Mouse (Mus musculus) MEL (cell line): ENCODE results near the gene Myl6b. TPM values are rescaled to one million over a fixed set of nuclear protein-coding genes. Genes with fewer than 3 reads are reported as not detected.

ENCODE experiments used
- DNase-seq: peaks from one replicate; pipeline ENCODE4 v3.0.0; 2011; ENCODE audit warnings: low read depth, low spot score
- H3K27ac ChIP-seq: 2 replicates; pipeline ENCODE4 v1.5.1; 2012; ENCODE audit warnings: low read depth, mild to moderate bottlenecking, control low read depth, low read length, moderate library complexity; ENCODE audit not compliant: control insufficient read depth
- H3K27me3 ChIP-seq, 2 experiments: fragments of 150-350 bp in 1 of 2; sonication (generic) in 1 of 2; 2 replicates each; pipeline ENCODE4 v1.6.1; 2012; ENCODE audit warnings: low read length in 2 of 2, mild to moderate bottlenecking in 2 of 2, improper control_type of control experiment in 1 of 2, moderate library complexity in 1 of 2; ENCODE audit not compliant: insufficient read depth in 2 of 2, control insufficient read depth in 1 of 2
- H3K36me3 ChIP-seq, 2 experiments: 2 replicates each; pipeline ENCODE4 v1.6.1; 2012 to 2014; ENCODE audit warnings: low read length in 2 of 2, improper control_type of control experiment in 1 of 2, inconsistent platforms in 1 of 2, mild to moderate bottlenecking in 1 of 2; ENCODE audit not compliant: insufficient read depth in 2 of 2, control insufficient read depth in 1 of 2
- H3K4me1 ChIP-seq, 2 experiments: fragments of 150-350 bp in 1 of 2; sonication (generic) in 1 of 2; 2 replicates each; pipeline ENCODE4 v1.6.1; 2012; ENCODE audit warnings: low read length in 2 of 2, improper control_type of control experiment in 1 of 2, mild to moderate bottlenecking in 1 of 2; ENCODE audit not compliant: insufficient read depth in 2 of 2, control insufficient read depth in 1 of 2
- H3K4me3 ChIP-seq, 2 experiments: fragments of 150-350 bp in 1 of 2; sonication (generic) in 1 of 2; 2 replicates each; pipeline ENCODE4 v1.5.1; 2012; ENCODE audit warnings: low read depth in 2 of 2, low read length in 2 of 2, mild to moderate bottlenecking in 2 of 2, moderate library complexity in 2 of 2, control low read depth in 1 of 2, improper control_type of control experiment in 1 of 2; ENCODE audit not compliant: control insufficient read depth in 1 of 2, insufficient read depth in 1 of 2
- H3K79me2 ChIP-seq: 2 replicates; pipeline ENCODE4 v1.6.1; 2012; ENCODE audit warnings: mild to moderate bottlenecking, low read length, moderate library complexity; ENCODE audit not compliant: control insufficient read depth, poor library complexity, insufficient read depth
- H3K9ac ChIP-seq: 2 replicates; pipeline ENCODE4 v1.6.1; 2012; ENCODE audit warnings: low read depth, mild to moderate bottlenecking, control low read depth, low read length, moderate library complexity; ENCODE audit not compliant: control insufficient read depth, poor library complexity, severe bottlenecking
- H3K9me3 ChIP-seq: fragments of 150-350 bp; sonication (generic); replicated peaks from 2 replicates; pipeline ENCODE4 v1.6.1; 2012; ENCODE audit warnings: mild to moderate bottlenecking, low read length, improper control_type of control experiment, moderate library complexity; ENCODE audit not compliant: insufficient read depth
- CHD1 ChIP-seq: IDR thresholded peaks from 2 replicates; pipeline ENCODE4 v1.6.1; 2012; ENCODE audit warnings: low read depth, mild to moderate bottlenecking, inconsistent platforms, low read length, improper control_type of control experiment
- CHD2 ChIP-seq: IDR thresholded peaks from 2 replicates; pipeline ENCODE4 v1.6.1; 2011; ENCODE audit warnings: low read length, improper control_type of control experiment
- E2F4 ChIP-seq: IDR thresholded peaks from 2 replicates; pipeline ENCODE4 v1.6.1; 2011; ENCODE audit warnings: low read depth, low read length, improper control_type of control experiment, borderline replicate concordance
- ELF1 ChIP-seq: IDR thresholded peaks from 2 replicates; pipeline ENCODE4 v1.6.1; 2014; ENCODE audit warnings: low read depth, mild to moderate bottlenecking, inconsistent platforms, low read length, improper control_type of control experiment, moderate library complexity
- EP300 ChIP-seq, 2 experiments: IDR thresholded peaks; 2 replicates each; pipeline ENCODE4 v1.6.1; 2011; ENCODE audit warnings: improper control_type of control experiment in 2 of 2, low read length in 2 of 2, low read depth in 1 of 2, mild to moderate bottlenecking in 1 of 2
- ETS1 ChIP-seq: IDR thresholded peaks from 2 replicates; pipeline ENCODE4 v1.6.1; 2012; ENCODE audit warnings: low read depth, mild to moderate bottlenecking, inconsistent platforms, low read length, improper control_type of control experiment, moderate library complexity
- HCFC1 ChIP-seq: IDR thresholded peaks from 2 replicates; pipeline ENCODE4 v1.6.1; 2012; ENCODE audit warnings: low read depth, mild to moderate bottlenecking, inconsistent platforms, low read length, improper control_type of control experiment, moderate library complexity
- JUND ChIP-seq: IDR thresholded peaks from 2 replicates; pipeline ENCODE4 v1.6.1; 2011; ENCODE audit warnings: low read depth, mild to moderate bottlenecking, improper control_type of control experiment, low read length
- KAT2A ChIP-seq: conservative IDR thresholded peaks from 2 replicates; pipeline ENCODE4 v1.6.1; 2012; ENCODE audit warnings: low read depth, low read length, improper control_type of control experiment, inconsistent platforms
- MAFK ChIP-seq: IDR thresholded peaks from 2 replicates; pipeline ENCODE4 v1.6.1; 2011; ENCODE audit warnings: low read depth, mild to moderate bottlenecking, low read length, improper control_type of control experiment, borderline replicate concordance
- MAZ ChIP-seq: IDR thresholded peaks from 2 replicates; pipeline ENCODE4 v1.6.1; 2012; ENCODE audit warnings: low read depth, mild to moderate bottlenecking, inconsistent platforms, low read length, improper control_type of control experiment
- MXI1 ChIP-seq: IDR thresholded peaks from 2 replicates; pipeline ENCODE4 v1.6.1; 2011; ENCODE audit warnings: mild to moderate bottlenecking, low read depth, low read length, improper control_type of control experiment
- NELFE ChIP-seq: IDR thresholded peaks from 2 replicates; pipeline ENCODE4 v1.6.1; 2011; ENCODE audit warnings: low read depth, low read length, improper control_type of control experiment
- NRF1 ChIP-seq: IDR thresholded peaks from 2 replicates; pipeline ENCODE4 v1.6.1; 2014; ENCODE audit warnings: low read depth, mild to moderate bottlenecking, inconsistent platforms, low read length, improper control_type of control experiment, moderate library complexity; ENCODE audit not compliant: poor library complexity, insufficient read depth, severe bottlenecking
- POLR2A ChIP-seq, 2 experiments: IDR thresholded peaks; 2 replicates each; pipeline ENCODE4 v1.6.1; 2011 to 2012; ENCODE audit warnings: low read length in 2 of 2, mild to moderate bottlenecking in 2 of 2, control low read depth in 1 of 2, improper control_type of control experiment in 1 of 2, low read depth in 1 of 2, moderate library complexity in 1 of 2; ENCODE audit not compliant: control insufficient read depth in 1 of 2, insufficient read depth in 1 of 2, poor library complexity in 1 of 2
- POLR2AphosphoS2 ChIP-seq: IDR thresholded peaks from 2 replicates; pipeline ENCODE4 v1.6.1; 2011; ENCODE audit warnings: low read length, improper control_type of control experiment
- POLR2AphosphoS5 ChIP-seq: IDR thresholded peaks from 2 replicates; pipeline ENCODE4 v1.6.1; 2012; ENCODE audit warnings: low read depth, borderline replicate concordance, mild to moderate bottlenecking, inconsistent platforms, low read length, moderate library complexity, mixed read lengths
- RAD21 ChIP-seq: IDR thresholded peaks from 2 replicates; pipeline ENCODE4 v1.6.1; 2011; ENCODE audit warnings: mild to moderate bottlenecking, low read depth, low read length, improper control_type of control experiment
- SMC3 ChIP-seq: IDR thresholded peaks from 2 replicates; pipeline ENCODE4 v1.6.1; 2011; ENCODE audit warnings: low read depth, low read length, improper control_type of control experiment
- TAL1 ChIP-seq: IDR thresholded peaks from 2 replicates; pipeline ENCODE4 v1.6.1; 2012; ENCODE audit warnings: mild to moderate bottlenecking, inconsistent platforms, low read length, moderate library complexity, mixed read lengths
- TBP ChIP-seq: IDR thresholded peaks from 2 replicates; pipeline ENCODE4 v1.8.0; 2011; ENCODE audit warnings: low read depth, low read length, improper control_type of control experiment
- TCF12 ChIP-seq: IDR thresholded peaks from 2 replicates; pipeline ENCODE4 v1.6.1; 2014; ENCODE audit warnings: low read depth, mild to moderate bottlenecking, inconsistent platforms, low read length, improper control_type of control experiment, moderate library complexity
- UBTF ChIP-seq: IDR thresholded peaks from 2 replicates; pipeline ENCODE4 v1.6.1; 2012; ENCODE audit warnings: low read depth, mild to moderate bottlenecking, inconsistent platforms, low read length, improper control_type of control experiment, moderate library complexity, borderline replicate concordance; ENCODE audit not compliant: insufficient read depth
- USF1 ChIP-seq: IDR thresholded peaks from 2 replicates; pipeline ENCODE4 v1.6.1; 2014; ENCODE audit warnings: low read depth, mild to moderate bottlenecking, inconsistent platforms, low read length, improper control_type of control experiment, moderate library complexity
- USF2 ChIP-seq, 2 experiments: IDR thresholded peaks; 2 replicates each; pipeline ENCODE4 v1.6.1; 2011 to 2012; ENCODE audit warnings: improper control_type of control experiment in 2 of 2, low read length in 2 of 2, borderline replicate concordance in 1 of 2, inconsistent platforms in 1 of 2, low read depth in 1 of 2, mild to moderate bottlenecking in 1 of 2; ENCODE audit not compliant: insufficient read depth in 1 of 2
- ZC3H11A ChIP-seq: IDR thresholded peaks from 2 replicates; pipeline ENCODE4 v1.6.1; 2012; ENCODE audit warnings: low read depth, mild to moderate bottlenecking, inconsistent platforms, low read length, improper control_type of control experiment
- ZKSCAN1 ChIP-seq: IDR thresholded peaks from 2 replicates; pipeline ENCODE4 v1.6.1; 2012; ENCODE audit warnings: low read depth, mild to moderate bottlenecking, inconsistent platforms, low read length, improper control_type of control experiment, moderate library complexity
- ZMIZ1 ChIP-seq: IDR thresholded peaks from 2 replicates; pipeline ENCODE4 v1.6.1; 2012; ENCODE audit warnings: low read depth, mild to moderate bottlenecking, inconsistent platforms, low read length, improper control_type of control experiment, moderate library complexity
- ZNF384 ChIP-seq: IDR thresholded peaks from 2 replicates; pipeline ENCODE4 v1.6.1; 2012; ENCODE audit warnings: low read depth, mild to moderate bottlenecking, inconsistent platforms, low read length, improper control_type of control experiment
- polyA plus RNA-seq, 2 experiments: library from polyadenylated mRNA; stranded (reverse) in 1 of 2; unstranded in 1 of 2; fragments of >175 nt in 1 of 2; fragments of >200 nt in 1 of 2; gene quantifications; 2 replicates each; pipeline versions ENCODE4 v1.2.1 to v1.2.4; 2012; ENCODE audit warnings: low replicate concordance in 2 of 2, low read depth in 1 of 2; ENCODE audit not compliant: insufficient read length in 2 of 2, insufficient read depth in 1 of 2, missing spikeins in 1 of 2
- total RNA-seq: library from RNA; depleted of rRNA; stranded (reverse); fragments of 300-350 nt; gene quantifications from 2 replicates; pipeline ENCODE4 v1.2.3, GENCODE M21; 2012

The Myl6b gene
- total and polyA plus RNA-seq, 3 experiments: 1.8 to 18.8 TPM; not detected in 1

- TF ChIP-seq ZMIZ1: peak; percentile 86; the same call in 1 of the 2 replicates
- TF ChIP-seq ETS1: peak; percentile 61
- no peak for TF ChIP-seq JUND
- peak; percentile 75 for TF ChIP-seq USF1
- TF ChIP-seq E2F4: peak; percentile 86
- no peak for TF ChIP-seq POLR2AphosphoS5
- 0 out of 2 replicates have a peak, but pooled peaks have one; percentile 8 for TF ChIP-seq UBTF
- TF ChIP-seq HCFC1: peak; percentile 64
- TF ChIP-seq ZKSCAN1: no peak
- 0 out of 2 replicates have a peak, but pooled peaks have one; percentile 62 for TF ChIP-seq CHD1
- TF ChIP-seq CHD2: no peak
- no peak for TF ChIP-seq KAT2A
- TF ChIP-seq ELF1: 0 out of 2 replicates have a peak, but pooled peaks have one; percentile 37
- TF ChIP-seq USF2 (IDR thresholded peaks at IDR 0.05; ENCODE audit: borderline replicate concordance in 1 of 2, insufficient read depth in 1 of 2, low read depth in 1 of 2, low read length in 2 of 2): no peak
- no peak for TF ChIP-seq EP300 (IDR thresholded peaks at IDR 0.05; ENCODE audit: low read depth in 1 of 2, low read length in 2 of 2)
These were observed 27.3 kb upstream of the Myl6b start, which contains the start of gene Esyt1 (continued) for GRCm38 (mm10) chr10:128525671-128526308.

GRCm38 (mm10) chr10:128524732-128525662, 26.5 kb upstream of the Myl6b start:
- H3K36me3 ChIP-seq: peaks cover 0 to 10% of the 10 kb centered on the region in 2 experiments; a peak in 3 of 4 replicates
- H3K9me3 ChIP-seq: no peaks in the 10 kb centered on the region
- H3K79me2 ChIP-seq: peaks cover 8% of the 10 kb centered on the region
- peak; percentile 86 for DNase-seq
- no peaks in the 10 kb centered on the region for H3K27me3 ChIP-seq
- H3K4me1 ChIP-seq: peaks cover 5 to 12% of the 10 kb centered on the region in 2 experiments; a peak in 3 of 4 replicates
- H3K27ac ChIP-seq: peak overlapping the region; percentile 71
- peak overlapping the region; percentile 83 to 90 for H3K4me3 ChIP-seq
- H3K9ac ChIP-seq: peak overlapping the region; percentile 79
- peak; percentile 46; the same call in 1 of the 2 replicates for TF ChIP-seq HCFC1
- TF ChIP-seq MAFK: no peak
- peak in 1 of 2 experiments; percentile 47; a peak in 2 of 4 replicates for TF ChIP-seq EP300 (IDR thresholded peaks at IDR 0.05; ENCODE audit: low read depth in 1 of 2, low read length in 2 of 2)
- TF ChIP-seq CHD1: no peak
- peak; percentile 13; the same call in 1 of the 2 replicates for TF ChIP-seq POLR2AphosphoS5
- TF ChIP-seq MXI1: peak; percentile 64
- no peak; the same call in 1 of the 2 replicates for TF ChIP-seq ZC3H11A
- peak; percentile 86; the same call in 1 of the 2 replicates for TF ChIP-seq UBTF
- peak; percentile 33 for TF ChIP-seq TAL1
- peak in 1 of 2 experiments; percentile 57; a peak in 2 of 4 replicates for TF ChIP-seq POLR2A (IDR thresholded peaks at IDR 0.05; ENCODE audit: control insufficient read depth in 1 of 2, insufficient read depth in 1 of 2, low read depth in 1 of 2, low read length in 2 of 2, poor library complexity in 1 of 2)
- no peak for TF ChIP-seq ZNF384
- no peak for TF ChIP-seq SMC3
- no peak for TF ChIP-seq USF1
- peak; percentile 45 for TF ChIP-seq TBP
- peak; percentile 56 for TF ChIP-seq NELFE
- TF ChIP-seq NRF1: no peak
- TF ChIP-seq ELF1: no peak; the same call in 1 of the 2 replicates
- no peak for TF ChIP-seq POLR2AphosphoS2
- no peak for TF ChIP-seq CHD2
- peak; percentile 81; the same call in 1 of the 2 replicates for TF ChIP-seq MAZ
- TF ChIP-seq USF2 (IDR thresholded peaks at IDR 0.05; ENCODE audit: borderline replicate concordance in 1 of 2, insufficient read depth in 1 of 2, low read depth in 1 of 2, low read length in 2 of 2): no peak
- TF ChIP-seq RAD21: no peak
- TF ChIP-seq E2F4: 0 out of 2 replicates have a peak, but pooled peaks have one; percentile 20
- TF ChIP-seq TCF12: no peak
